Comparison of ENCODE assay signal across 9 mouse cellular contexts in genomic region chr2:156310945-156311344, GRCm38 (mm10). TPM values are rescaled to one million over a fixed set of nuclear protein-coding genes. Genes with fewer than 3 reads are reported as not detected.
DNase-seq lines count a peak whose midpoint lies in the region; ATAC-seq and TF ChIP-seq lines count a peak whose summit lies in the region.
"Had no signal": no experiment of that assay in that cellular context is flagged by ENCODE, and none has a peak within 500 bp of the region (broad histone marks: within the 10 kb centered on the region; RNA-seq: fewer than 3 reads in every experiment).

No protein-coding gene starts in this region.

- H3K27ac ChIP-seq in lung, embryonic 14.5 days (ENCODE audit: low read depth) = no peak overlapping the region
- no peak overlapping the region for H3K27ac ChIP-seq in forebrain, embryonic 14.5 days (ENCODE audit: low read depth, low read length)
- H3K27ac ChIP-seq in liver, embryonic 12.5 days = no peak overlapping the region
- no peak overlapping the region for H3K27ac ChIP-seq in stomach, embryonic 14.5 days (ENCODE audit: low read length)

- H3K4me1 ChIP-seq in lung, embryonic 14.5 days (ENCODE audit: insufficient read depth) = peaks cover 3% of the 10 kb centered on the region
- H3K4me1 ChIP-seq in forebrain, embryonic 14.5 days (ENCODE audit: control insufficient read depth, insufficient read depth, low read length) = no peaks in the 10 kb centered on the region
- H3K4me1 ChIP-seq in liver, embryonic 12.5 days = peaks cover 28% of the 10 kb centered on the region
- H3K4me1 ChIP-seq in stomach, embryonic 14.5 days (ENCODE audit: control insufficient read depth, insufficient read depth, low read length) = no peaks in the 10 kb centered on the region

- H3K4me3 ChIP-seq in lung, embryonic 14.5 days (ENCODE audit: low read depth, low read length) = peak overlapping the region; percentile 93
- H3K4me3 ChIP-seq in forebrain, embryonic 14.5 days (ENCODE audit: low read depth, low read length) = peak overlapping the region; percentile 93; the same call in 1 of the 2 replicates
- peak overlapping the region; percentile 93 for H3K4me3 ChIP-seq in liver, embryonic 12.5 days
- no peak overlapping the region for H3K4me3 ChIP-seq in stomach, embryonic 14.5 days (ENCODE audit: low read depth, low read length)

- no peak overlapping the region for H3K9ac ChIP-seq in lung, embryonic 14.5 days
- H3K9ac ChIP-seq in forebrain, embryonic 14.5 days (ENCODE audit: low read length) = no peak overlapping the region
- peak overlapping the region; percentile 91; the same call in 1 of the 2 replicates for H3K9ac ChIP-seq in liver, embryonic 12.5 days
- no peak overlapping the region for H3K9ac ChIP-seq in stomach, embryonic 14.5 days (replicated peaks; ENCODE audit: low read depth, low read length)

- H3K36me3 ChIP-seq in lung, embryonic 14.5 days (ENCODE audit: insufficient read depth) = peaks cover 24% of the 10 kb centered on the region
- peaks cover 11% of the 10 kb centered on the region; the same call in 1 of the 2 replicates for H3K36me3 ChIP-seq in forebrain, embryonic 14.5 days (ENCODE audit: control insufficient read depth, insufficient read depth, low read length)
- H3K36me3 ChIP-seq in liver, embryonic 12.5 days = peaks cover 18% of the 10 kb centered on the region
- H3K36me3 ChIP-seq in stomach, embryonic 14.5 days (ENCODE audit: control insufficient read depth, insufficient read depth, low read length) = no peaks in the 10 kb centered on the region; the same call in 1 of the 2 replicates

- no peak for DNase-seq in lung, embryonic 14.5 days
- no peak for DNase-seq in lung, postnatal 10 days
- DNase-seq in forebrain, embryonic 14.5 days (ENCODE audit: low spot score) = no peak
- no peak for DNase-seq in adrenal gland, postnatal 14 days
- no peak for DNase-seq in layer of hippocampus, adult 11-12 months (ENCODE audit: low spot score)
- DNase-seq: cerebellum, adult 2 months; gastrocnemius, postnatal 36 days had no signal

- peak overlapping the region; percentile 87; the same call in 1 of the 2 replicates for H3K4me2 ChIP-seq in lung, embryonic 14.5 days
- peak overlapping the region; percentile 83 for H3K4me2 ChIP-seq in forebrain, embryonic 14.5 days (ENCODE audit: low read length)
- H3K4me2 ChIP-seq in liver, embryonic 12.5 days = peak overlapping the region; percentile 86
- peak overlapping the region; percentile 75; the same call in 1 of the 2 replicates for H3K4me2 ChIP-seq in stomach, embryonic 14.5 days (replicated peaks; ENCODE audit: low read depth, low read length)

- no peaks in the 10 kb centered on the region for H3K27me3 ChIP-seq in lung, embryonic 14.5 days (ENCODE audit: insufficient read depth, low read length)
- no peaks in the 10 kb centered on the region for H3K27me3 ChIP-seq in forebrain, embryonic 14.5 days (replicated peaks; ENCODE audit: control insufficient read depth, insufficient read depth, low read length)
- H3K27me3 ChIP-seq in liver, embryonic 12.5 days (replicated peaks) = no peaks in the 10 kb centered on the region
- H3K27me3 ChIP-seq in stomach, embryonic 14.5 days (ENCODE audit: control insufficient read depth, insufficient read depth, low read length) = no peaks in the 10 kb centered on the region

- ATAC-seq in lung, embryonic 14.5 days (ENCODE audit: insufficient read depth) = no peak
- ATAC-seq in forebrain, embryonic 14.5 days = no peak
- ATAC-seq in liver, embryonic 12.5 days = no peak
- ATAC-seq in stomach, embryonic 14.5 days (ENCODE audit: insufficient number of reproducible peaks, insufficient read depth, low FRiP score, low read depth) = no peak

- 87% methylated on average over 5 of the region's 5 CpGs for WGBS in lung, embryonic 14.5 days
- 88% methylated on average over 5 of the region's 5 CpGs for WGBS in forebrain, embryonic 14.5 days
- 72% methylated on average over 5 of the region's 5 CpGs for WGBS in liver, embryonic 12.5 days (ENCODE audit: insufficient replicate concordance)
- 93% methylated on average over 5 of the region's 5 CpGs for WGBS in stomach, embryonic 14.5 days

- no peak for TF ChIP-seq CTCF in lung, embryonic 14.5 days (IDR thresholded peaks at IDR 0.05; ENCODE audit: low read depth)

- H3K9me3 ChIP-seq in lung, embryonic 14.5 days (ENCODE audit: low read depth, low read length) = no peaks in the 10 kb centered on the region
- H3K9me3 ChIP-seq in forebrain, embryonic 14.5 days (replicated peaks; ENCODE audit: control insufficient read depth, low read length) = no peaks in the 10 kb centered on the region
- H3K9me3 ChIP-seq in liver, embryonic 12.5 days (replicated peaks) = no peaks in the 10 kb centered on the region
- no peaks in the 10 kb centered on the region; the same call in 1 of the 2 replicates for H3K9me3 ChIP-seq in stomach, embryonic 14.5 days (ENCODE audit: control insufficient read depth, low read depth, low read length)

RNA-seq across cellular contexts. Expression of gene Cnbd2, which starts 1.2 kb away (rescaled TPM):
- polyA plus RNA-seq in lung, embryonic 14.5 days (2014; fragmentation: Nextera tagmentation; extraction: Ambion mirVana) = 3.5 and 3.9 TPM in 2 replicates
- 4.8 and 4.9 TPM in 2 replicates for polyA plus RNA-seq in forebrain, embryonic 14.5 days (2014; fragmentation: Nextera tagmentation; extraction: Ambion mirVana)
- polyA plus RNA-seq in liver, embryonic 12.5 days (2016; fragmentation: Nextera tagmentation; extraction: Ambion mirVana) = 2.0 TPM in 2 replicates
- 3.4 and 4.5 TPM in 2 replicates for polyA plus RNA-seq in stomach, embryonic 14.5 days (2014; fragmentation: Nextera tagmentation; extraction: Ambion mirVana)
- 1.5 and 2.6 TPM in 2 replicates for total RNA-seq in adrenal gland, postnatal 14 days (2021)

RNA-seq across cellular contexts. Expression of gene Scand1, which starts 1.6 kb away (rescaled TPM):
- polyA plus RNA-seq in lung, embryonic 14.5 days (2014; fragmentation: Nextera tagmentation; extraction: Ambion mirVana) = 61.0 and 66.3 TPM in 2 replicates
- polyA plus RNA-seq in forebrain, embryonic 14.5 days (2014; fragmentation: Nextera tagmentation; extraction: Ambion mirVana) = 67.2 and 67.3 TPM in 2 replicates
- polyA plus RNA-seq in liver, embryonic 12.5 days (2016; fragmentation: Nextera tagmentation; extraction: Ambion mirVana) = 57.4 and 65.1 TPM in 2 replicates
- polyA plus RNA-seq in stomach, embryonic 14.5 days (2014; fragmentation: Nextera tagmentation; extraction: Ambion mirVana) = 61.0 and 62.5 TPM in 2 replicates
- total RNA-seq in adrenal gland, postnatal 14 days (2021) = 93.5 and 97.9 TPM in 2 replicates
